Mouse (Mus musculus) stomach, embryonic 15.5 days (tissue): Measurements from ENCODE around the gene Clec3a. TPM values are rescaled to one million over a fixed set of nuclear protein-coding genes. Genes with fewer than 3 reads are reported as not detected.

Source experiments
- ATAC-seq: fragments of 200-750 bp; cut with Nextera tagmentation; 2 replicates; pipeline ENCODE4 v1.8.0; 2017; ENCODE audit warnings: low read depth, moderate number of reproducible peaks, moderate TSS enrichment; ENCODE audit not compliant: insufficient read depth, low FRiP score
- H3K27ac ChIP-seq: fragments of 300-500 bp; sonication (generic); 2 replicates; pipeline ENCODE4 v1.5.1; 2015; ENCODE audit warnings: mild to moderate bottlenecking, inconsistent platforms
- H3K27me3 ChIP-seq: fragments of 300-500 bp; sonication (generic); replicated peaks from 2 replicates; pipeline ENCODE4 v1.6.1; 2015; ENCODE audit warnings: inconsistent platforms
- H3K36me3 ChIP-seq: fragments of 300-500 bp; sonication (generic); 2 replicates; pipeline ENCODE4 v1.6.1; 2015; ENCODE audit warnings: inconsistent platforms
- H3K4me1 ChIP-seq: fragments of 300-500 bp; sonication (generic); 2 replicates; pipeline ENCODE4 v1.6.1; 2015; ENCODE audit warnings: inconsistent platforms
- H3K4me2 ChIP-seq: fragments of 300-500 bp; sonication (generic); 2 replicates; pipeline ENCODE4 v1.6.1; 2015; ENCODE audit warnings: mild to moderate bottlenecking, inconsistent platforms
- H3K4me3 ChIP-seq: fragments of 300-500 bp; sonication (generic); replicated peaks from 2 replicates; pipeline ENCODE4 v1.5.1; 2015; ENCODE audit warnings: inconsistent platforms
- H3K9ac ChIP-seq: fragments of 300-500 bp; sonication (generic); 2 replicates; pipeline ENCODE4 v1.6.1; 2015; ENCODE audit warnings: inconsistent platforms
- H3K9me3 ChIP-seq: fragments of 300-500 bp; sonication (generic); 2 replicates; pipeline ENCODE4 v1.6.1; 2016; ENCODE audit warnings: inconsistent platforms
- WGBS: fragments of 180-500 bp; shearing (Covaris S2); methylation state at CpG from one replicate; pipeline ENCODE4 v1.1.7; 2015; 5-methylcytosine and 5-hydroxymethylcytosine counted together
- polyA plus RNA-seq: library from polyadenylated mRNA; unstranded; fragments of >200 nt; fragmentation: Nextera tagmentation; extraction: Ambion mirVana; gene quantifications from 2 replicates; pipeline ENCODE4 v1.2.1, GENCODE M21; 2015

The Clec3a gene
- polyA plus RNA-seq, 1 experiment from 2014 or later = 0.32 TPM

DNA sequence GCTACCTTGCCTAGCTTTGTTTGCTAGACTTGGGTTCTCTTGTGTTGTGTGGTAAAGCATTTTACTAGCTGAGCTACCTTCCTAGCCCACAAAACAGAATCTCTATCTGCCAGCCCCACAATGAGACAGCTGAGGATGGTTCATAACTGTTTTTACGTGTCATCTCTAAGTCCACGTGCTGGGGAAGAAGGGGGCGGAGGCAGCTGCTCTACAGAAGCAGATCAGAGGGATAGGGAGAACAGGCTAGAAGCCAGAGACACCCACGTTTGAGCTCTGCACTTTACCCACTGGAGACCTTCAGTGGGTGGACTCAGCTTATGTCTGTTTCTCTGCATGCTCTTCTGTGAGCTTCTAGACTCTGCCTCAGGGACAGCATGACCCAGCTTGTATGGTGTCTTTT is 3.7 kb downstream of the Clec3a start:
- H3K4me3 ChIP-seq = no peak overlapping the region
- H3K9me3 ChIP-seq = no peaks in the 10 kb centered on the region
- H3K36me3 ChIP-seq = no peaks in the 10 kb centered on the region
- H3K27me3 ChIP-seq = no peaks in the 10 kb centered on the region
- H3K9ac ChIP-seq = no peak overlapping the region
- WGBS = 69% methylated on average over 4 of the region's 4 CpGs
- H3K27ac ChIP-seq = no peak overlapping the region
- no peak for ATAC-seq
- no peaks in the 10 kb centered on the region for H3K4me1 ChIP-seq
- no peak overlapping the region for H3K4me2 ChIP-seq

DNA sequence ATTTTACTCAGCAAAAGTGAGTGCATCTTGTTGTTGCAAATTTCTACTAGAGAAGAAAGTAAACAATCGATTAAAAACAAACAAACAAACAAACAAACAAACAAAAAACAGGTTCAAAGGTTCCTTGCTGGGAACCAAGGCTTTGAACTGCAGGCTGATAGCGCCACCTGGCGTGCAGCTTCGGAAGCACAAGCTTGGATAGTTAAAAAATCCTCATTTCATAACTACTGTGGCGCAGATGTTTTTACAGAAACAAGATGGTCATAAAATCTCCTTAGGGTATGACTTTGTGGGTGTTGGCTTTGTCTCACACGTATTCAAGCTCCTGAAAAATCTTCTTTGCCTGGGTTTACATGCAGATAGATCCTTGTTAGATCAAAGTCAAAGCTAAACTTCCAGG is 20.4 kb downstream of the Clec3a start:
- no peaks in the 10 kb centered on the region for H3K36me3 ChIP-seq
- no peaks in the 10 kb centered on the region for H3K9me3 ChIP-seq
- no peaks in the 10 kb centered on the region for H3K27me3 ChIP-seq
- ATAC-seq = no peak
- 13% methylated on average over 6 of the region's 6 CpGs for WGBS
- H3K4me3 ChIP-seq = no peak overlapping the region
- no peak overlapping the region for H3K4me2 ChIP-seq
- peaks cover 9% of the 10 kb centered on the region for H3K4me1 ChIP-seq
- H3K9ac ChIP-seq = no peak overlapping the region
- H3K27ac ChIP-seq = no peak overlapping the region

- Histone ChIP-seq H3K4me3 (peak within 1 kb of the TSS; percentile 75), H3K9ac (peak within 1 kb of the TSS; percentile 74; the same call in 1 of the 2 replicates), H3K4me1 (peaks cover 9% of the 10 kb centered on the region), H3K36me3 (no peaks in the 10 kb centered on the region), H3K27me3 (no peaks in the 10 kb centered on the region), H3K27ac (peak within 1 kb of the TSS; percentile 74), H3K4me2 (peak within 1 kb of the TSS; percentile 94), H3K9me3 (no peaks in the 10 kb centered on the region)
- peak; percentile 97 for ATAC-seq
- WGBS = under 1% methylated on average over 54 of the region's 54 CpGs
Measured at GRCm38 (mm10) chr8:114439334-114440204, 21.7 kb downstream of the Clec3a start, which contains the start of gene Wwox. Wwox (plus strand) TSS chr8:114439655.

DNA sequence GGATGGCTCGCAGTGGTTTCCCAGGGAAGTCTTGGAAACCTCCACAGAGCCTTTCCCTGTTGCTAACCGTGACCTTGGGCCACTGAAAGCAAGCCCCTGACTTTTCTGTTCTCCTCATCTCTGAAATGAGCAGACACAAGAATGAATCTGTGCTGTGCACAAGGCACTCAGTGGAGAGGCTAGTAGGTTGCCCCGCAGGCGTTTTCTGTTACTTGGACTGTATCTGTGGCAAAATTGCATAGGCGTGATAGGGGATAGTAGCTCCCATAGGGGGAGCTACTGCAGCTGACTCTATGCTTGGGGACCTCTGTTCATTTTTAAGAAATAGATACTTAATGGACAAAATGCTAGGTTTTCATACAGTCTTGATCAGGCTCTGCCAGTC is 22.3 kb downstream of the Clec3a start:
- Histone ChIP-seq H3K9me3 (no peaks in the 10 kb centered on the region), H3K4me2 (peak overlapping the region; percentile 94), H3K4me3 (peak overlapping the region; percentile 75), H3K9ac (peak overlapping the region; percentile 74; the same call in 1 of the 2 replicates), H3K27ac (peak overlapping the region; percentile 74; the same call in 1 of the 2 replicates), H3K4me1 (peaks cover 9% of the 10 kb centered on the region), H3K36me3 (no peaks in the 10 kb centered on the region), H3K27me3 (no peaks in the 10 kb centered on the region)
- 22% methylated on average over 5 of the region's 5 CpGs for WGBS
- ATAC-seq = no peak

DNA sequence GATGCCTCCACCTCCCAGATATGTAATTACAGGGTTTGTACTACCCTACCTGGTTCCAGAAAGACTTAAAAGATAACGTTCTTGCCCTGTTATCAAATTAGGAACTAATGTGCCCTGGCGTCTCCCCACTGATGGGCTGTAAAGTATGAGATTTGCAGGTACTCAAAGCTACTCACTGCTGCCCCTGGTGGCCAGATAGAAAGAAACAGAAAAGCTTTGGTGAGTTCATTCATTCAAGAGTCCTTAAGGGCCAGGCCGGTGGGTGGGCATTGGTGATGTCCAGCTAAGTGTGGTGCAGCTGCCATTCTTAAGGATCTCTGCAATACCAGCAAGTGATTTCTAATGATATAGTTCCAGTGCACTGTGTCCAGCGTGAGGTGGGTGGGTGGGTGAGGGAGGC is 23.7 kb downstream of the Clec3a start:
- Histone ChIP-seq H3K27me3 (no peaks in the 10 kb centered on the region), H3K9ac (no peak overlapping the region), H3K4me1 (peaks cover 9% of the 10 kb centered on the region), H3K27ac (no peak overlapping the region), H3K4me3 (no peak overlapping the region), H3K9me3 (no peaks in the 10 kb centered on the region), H3K4me2 (no peak overlapping the region), H3K36me3 (no peaks in the 10 kb centered on the region)
- 80% methylated on average over 4 of the region's 4 CpGs for WGBS
- ATAC-seq = no peak

- H3K4me1 ChIP-seq = no peaks in the 10 kb centered on the region
- no peak for ATAC-seq
Measured at GRCm38 (mm10) chr8:114446884-114447283, 29.0 kb downstream of the Clec3a start.

DNA sequence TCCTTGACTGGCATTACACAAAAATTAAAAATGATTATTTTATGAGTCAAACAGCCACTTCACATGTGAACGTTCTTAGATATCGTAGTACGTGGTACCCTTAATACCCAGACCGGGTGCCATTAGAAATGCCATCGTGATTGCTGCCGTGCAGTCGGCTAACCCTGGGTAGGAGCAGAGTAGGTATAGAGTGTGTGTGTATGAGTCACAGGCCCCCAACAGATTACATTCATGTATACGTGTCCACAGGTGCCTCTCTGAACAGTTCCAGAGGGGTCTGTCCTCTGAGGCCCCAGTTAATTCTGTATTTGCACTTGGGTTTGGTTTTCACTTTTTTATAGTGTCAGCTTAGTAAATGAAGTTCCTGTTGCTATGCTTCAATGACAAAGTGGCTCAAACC is 34.4 kb downstream of the Clec3a start:
- no peak overlapping the region for H3K27ac ChIP-seq
- no peak overlapping the region for H3K4me2 ChIP-seq
- WGBS = 84% methylated on average over 8 of the region's 8 CpGs
- no peak for ATAC-seq
- H3K27me3 ChIP-seq = no peaks in the 10 kb centered on the region
- H3K9me3 ChIP-seq = no peaks in the 10 kb centered on the region
- H3K4me1 ChIP-seq = no peaks in the 10 kb centered on the region
- no peak overlapping the region for H3K4me3 ChIP-seq
- H3K9ac ChIP-seq = no peak overlapping the region
- H3K36me3 ChIP-seq = peaks cover 9% of the 10 kb centered on the region; the same call in 1 of the 2 replicates

More at GRCm38 (mm10) chr8:114446884-114447283, 29.0 kb downstream of the Clec3a start:
- no peak overlapping the region for H3K4me2 ChIP-seq
- H3K36me3 ChIP-seq = peaks cover 9% of the 10 kb centered on the region; the same call in 1 of the 2 replicates
- H3K9ac ChIP-seq = no peak overlapping the region
- no peaks in the 10 kb centered on the region for H3K9me3 ChIP-seq
- 75% methylated on average over 7 of the region's 7 CpGs for WGBS
- H3K27ac ChIP-seq = no peak overlapping the region
- no peak overlapping the region for H3K4me3 ChIP-seq
- no peaks in the 10 kb centered on the region for H3K27me3 ChIP-seq

GRCm38 (mm10) chr8:114452781-114453221 is 34.9 kb downstream of the Clec3a start:
- Histone ChIP-seq H3K9ac (no peak overlapping the region), H3K27ac (no peak overlapping the region), H3K4me2 (0 out of 2 replicates have a peak overlapping the region, but pooled peaks have one; percentile 26), H3K4me1 (no peaks in the 10 kb centered on the region), H3K36me3 (peaks cover 7% of the 10 kb centered on the region; the same call in 1 of the 2 replicates), H3K4me3 (no peak overlapping the region), H3K9me3 (no peaks in the 10 kb centered on the region), H3K27me3 (no peaks in the 10 kb centered on the region)
- ATAC-seq = no peak
- WGBS = 13% methylated on average over 9 of the region's 9 CpGs

DNA sequence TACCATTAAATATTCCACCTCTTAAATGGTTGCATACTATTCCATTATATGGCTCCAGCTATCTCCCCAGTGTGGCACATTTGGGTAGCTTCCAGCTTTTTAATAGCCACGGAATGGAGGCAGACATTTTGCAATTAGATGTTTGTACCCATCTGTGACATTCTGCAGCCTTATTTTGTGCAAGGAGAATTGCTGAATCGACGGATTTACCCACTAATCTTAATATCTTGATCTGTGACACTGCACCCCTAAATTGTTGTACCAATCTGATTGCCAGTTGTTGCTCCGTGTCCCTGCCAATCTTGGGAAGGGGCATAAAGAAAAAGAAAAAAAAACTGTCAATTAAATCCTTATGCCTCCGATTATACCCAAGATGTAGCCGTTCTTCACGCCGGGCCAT is 37.4 kb downstream of the Clec3a start:
- no peaks in the 10 kb centered on the region for H3K27me3 ChIP-seq
- no peaks in the 10 kb centered on the region for H3K4me1 ChIP-seq
- no peak overlapping the region for H3K4me3 ChIP-seq
- ATAC-seq = no peak
- H3K4me2 ChIP-seq = no peak overlapping the region
- no peaks in the 10 kb centered on the region for H3K9me3 ChIP-seq
- 94% methylated on average over 8 of the region's 8 CpGs for WGBS
- H3K9ac ChIP-seq = no peak overlapping the region
- H3K36me3 ChIP-seq = no peaks in the 10 kb centered on the region
- H3K27ac ChIP-seq = no peak overlapping the region

DNA sequence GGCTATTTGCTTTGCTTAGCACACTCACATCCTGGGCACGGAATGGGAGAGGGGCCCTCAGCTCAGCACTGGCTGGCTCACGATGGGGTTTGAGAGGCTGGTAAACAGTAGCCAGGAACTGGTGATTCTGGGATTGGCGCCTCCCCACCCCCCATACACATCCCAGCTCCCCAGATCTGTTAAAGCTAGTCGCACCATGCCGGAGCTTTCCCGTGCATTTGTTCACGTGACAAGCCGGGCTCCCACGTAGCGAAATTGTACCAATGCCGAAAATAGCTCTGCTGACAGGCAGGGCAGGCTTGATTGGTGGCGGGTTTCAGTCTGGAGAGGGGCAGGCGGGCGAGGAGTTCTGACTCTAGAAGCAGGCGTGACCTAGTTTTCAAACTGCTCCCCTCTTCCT is 38.1 kb downstream of the Clec3a start:
- H3K27me3 ChIP-seq = no peaks in the 10 kb centered on the region
- H3K4me2 ChIP-seq = peak overlapping the region; percentile 24
- H3K9me3 ChIP-seq = no peaks in the 10 kb centered on the region
- ATAC-seq = peak; percentile 54
- H3K4me3 ChIP-seq = no peak overlapping the region
- no peak overlapping the region for H3K27ac ChIP-seq
- H3K4me1 ChIP-seq = no peaks in the 10 kb centered on the region
- 66% methylated on average over 15 of the region's 15 CpGs for WGBS
- H3K36me3 ChIP-seq = no peaks in the 10 kb centered on the region
- H3K9ac ChIP-seq = no peak overlapping the region

DNA sequence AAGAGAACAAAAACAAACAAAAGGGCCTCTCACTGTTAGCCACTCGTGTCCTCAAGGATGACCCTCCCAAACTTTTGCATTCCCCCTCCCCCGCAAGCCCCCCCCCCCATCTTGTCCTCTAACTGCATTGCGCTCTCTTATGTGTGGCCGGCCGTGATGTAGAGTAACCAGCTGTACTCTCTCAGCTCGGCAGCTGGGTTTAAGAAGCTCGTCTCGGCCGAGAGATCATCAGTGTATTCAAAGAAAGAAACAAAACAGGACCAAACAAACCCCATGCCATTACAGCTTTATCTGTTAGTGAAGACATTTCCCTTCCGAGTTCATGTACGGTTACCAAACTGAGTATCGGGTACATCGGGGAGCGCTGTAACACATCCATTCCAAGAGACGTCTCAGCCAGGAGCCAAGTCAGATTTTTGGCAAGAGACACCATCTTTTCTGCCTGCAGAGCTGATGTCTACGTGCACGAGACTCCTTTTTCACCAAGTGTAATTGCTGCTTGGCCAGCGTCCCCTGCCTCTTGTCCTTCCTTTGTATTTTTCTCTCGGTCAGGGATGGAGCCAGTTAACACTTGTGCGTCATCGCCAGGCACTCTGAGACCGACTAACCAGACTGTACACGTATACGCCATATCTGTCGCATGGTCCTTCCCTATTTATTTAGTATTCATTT is 40.4 kb downstream of the Clec3a start:
- peak overlapping the region; percentile 76 for H3K27ac ChIP-seq
- H3K9ac ChIP-seq = no peak overlapping the region
- H3K4me1 ChIP-seq = 0 out of 2 replicates have a peak, but pooled peaks cover 4% of the 10 kb centered on the region
- no peaks in the 10 kb centered on the region for H3K27me3 ChIP-seq
- WGBS = 30% methylated on average over 25 of the region's 25 CpGs
- H3K4me3 ChIP-seq = no peak overlapping the region
- H3K36me3 ChIP-seq = no peaks in the 10 kb centered on the region
- peak; percentile 43 for ATAC-seq
- H3K9me3 ChIP-seq = no peaks in the 10 kb centered on the region
- H3K4me2 ChIP-seq = no peak overlapping the region

GRCm38 (mm10) chr8:114460600-114460999 is 42.7 kb downstream of the Clec3a start:
- Histone ChIP-seq H3K27ac (no peak overlapping the region), H3K27me3 (no peaks in the 10 kb centered on the region), H3K4me2 (no peak overlapping the region), H3K9me3 (no peaks in the 10 kb centered on the region), H3K36me3 (no peaks in the 10 kb centered on the region), H3K4me1 (0 out of 2 replicates have a peak, but pooled peaks cover 4% of the 10 kb centered on the region), H3K4me3 (no peak overlapping the region), H3K9ac (no peak overlapping the region)
- ATAC-seq = no peak
- 67% methylated on average over 5 of the region's 5 CpGs for WGBS
